Mouse (Mus musculus) forebrain, embryonic 12.5 days (tissue): ENCODE measurements around the gene Ehbp1. TPM values are rescaled to one million over a fixed set of nuclear protein-coding genes. Genes with fewer than 3 reads are reported as not detected.

ENCODE experiments used
- ATAC-seq: fragments of 200-750 bp; cut with Nextera tagmentation; 2 replicates; pipeline ENCODE4 v1.8.0; 2017; ENCODE audit warnings: moderate TSS enrichment; ENCODE audit not compliant: low FRiP score
- H3K27ac ChIP-seq: fragments of 300-500 bp; sonication (generic); 2 replicates; pipeline ENCODE4 v1.5.1; 2016; ENCODE audit warnings: mild to moderate bottlenecking
- H3K27me3 ChIP-seq: fragments of 300-500 bp; sonication (generic); 2 replicates; pipeline ENCODE4 v1.6.1; 2016; ENCODE audit warnings: mild to moderate bottlenecking
- H3K36me3 ChIP-seq: fragments of 300-500 bp; sonication (generic); replicated peaks from 2 replicates; pipeline ENCODE4 v1.6.1; 2016; ENCODE audit warnings: mild to moderate bottlenecking
- H3K4me1 ChIP-seq: fragments of 300-500 bp; sonication (generic); 2 replicates; pipeline ENCODE4 v1.6.1; 2016
- H3K4me2 ChIP-seq: fragments of 300-500 bp; sonication (generic); 2 replicates; pipeline ENCODE4 v1.6.1; 2016; ENCODE audit warnings: mild to moderate bottlenecking, moderate library complexity
- H3K4me3 ChIP-seq: fragments of 300-500 bp; sonication (generic); replicated peaks from 2 replicates; pipeline ENCODE4 v1.5.1; 2016; ENCODE audit warnings: mild to moderate bottlenecking
- H3K9ac ChIP-seq: fragments of 300-500 bp; sonication (generic); 2 replicates; pipeline ENCODE4 v1.6.1; 2016; ENCODE audit warnings: mild to moderate bottlenecking
- H3K9me3 ChIP-seq: fragments of 300-500 bp; sonication (generic); 2 replicates; pipeline ENCODE4 v1.6.1; 2016
- WGBS: fragments of 180-500 bp; shearing (Covaris S2); methylation state at CpG from one replicate; pipeline ENCODE4 v1.1.7; 2016; 5-methylcytosine and 5-hydroxymethylcytosine counted together
- polyA plus RNA-seq: library from polyadenylated mRNA; unstranded; fragments of >200 nt; fragmentation: Nextera tagmentation; extraction: Ambion mirVana; gene quantifications from 2 replicates; pipeline ENCODE4 v1.2.1, GENCODE M21; 2016

Gene Ehbp1
- polyA plus RNA-seq, result 18.0 and 19.3 TPM in 2 replicates

DNA sequence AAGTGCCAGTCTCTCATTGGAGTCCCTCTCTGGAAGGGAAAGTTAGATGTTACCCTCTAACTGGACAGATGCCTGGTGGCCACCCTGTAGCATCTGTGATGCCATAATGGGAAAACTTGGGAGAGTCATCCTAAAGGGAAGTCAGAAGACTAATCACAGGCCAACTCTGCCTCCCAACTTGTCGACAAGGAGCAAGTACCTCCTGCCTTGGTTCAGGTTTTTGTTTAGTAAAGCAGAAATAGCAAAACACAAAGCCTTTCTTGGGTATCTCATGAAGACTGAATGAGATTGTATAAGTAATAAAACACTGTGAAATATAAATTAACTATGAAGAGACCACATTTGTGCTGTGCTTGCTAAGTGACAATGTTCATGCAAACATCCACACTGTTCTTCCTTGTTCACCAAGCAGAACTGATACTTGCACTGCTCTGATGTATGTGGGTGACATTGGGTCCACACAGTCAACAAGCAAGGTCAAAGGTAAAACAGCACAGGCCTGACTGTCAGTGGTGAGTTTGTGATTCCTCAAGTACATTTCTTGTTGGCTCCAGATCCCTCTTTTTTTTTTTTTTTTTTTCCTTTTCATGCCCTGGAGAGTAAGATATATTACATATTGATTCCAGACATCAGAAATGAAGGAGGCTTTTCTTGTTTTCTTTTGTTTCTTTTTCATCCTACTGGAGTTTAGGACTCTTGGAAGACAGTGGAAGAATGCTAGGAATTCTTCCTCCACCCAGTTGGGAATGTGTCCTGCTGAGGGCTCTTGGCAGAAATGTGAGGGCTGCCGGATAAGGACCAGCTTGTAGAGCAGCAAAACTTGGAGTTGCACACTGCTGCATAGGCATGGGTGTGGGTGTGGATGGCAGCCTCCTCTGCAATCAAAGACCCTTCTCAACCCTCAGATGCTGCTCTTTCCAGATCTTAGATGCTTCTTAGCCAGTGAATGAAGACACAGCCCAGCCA lies at the start of gene Ehbp1:
TSS of gene Ehbp1 (minus strand) at position 51 of the 966 bp plus-strand sequence.
- 74% methylated on average over 2 of the region's 2 CpGs for WGBS
- no peak for ATAC-seq
- H3K36me3 ChIP-seq, result no peaks in the 10 kb centered on the region

DNA sequence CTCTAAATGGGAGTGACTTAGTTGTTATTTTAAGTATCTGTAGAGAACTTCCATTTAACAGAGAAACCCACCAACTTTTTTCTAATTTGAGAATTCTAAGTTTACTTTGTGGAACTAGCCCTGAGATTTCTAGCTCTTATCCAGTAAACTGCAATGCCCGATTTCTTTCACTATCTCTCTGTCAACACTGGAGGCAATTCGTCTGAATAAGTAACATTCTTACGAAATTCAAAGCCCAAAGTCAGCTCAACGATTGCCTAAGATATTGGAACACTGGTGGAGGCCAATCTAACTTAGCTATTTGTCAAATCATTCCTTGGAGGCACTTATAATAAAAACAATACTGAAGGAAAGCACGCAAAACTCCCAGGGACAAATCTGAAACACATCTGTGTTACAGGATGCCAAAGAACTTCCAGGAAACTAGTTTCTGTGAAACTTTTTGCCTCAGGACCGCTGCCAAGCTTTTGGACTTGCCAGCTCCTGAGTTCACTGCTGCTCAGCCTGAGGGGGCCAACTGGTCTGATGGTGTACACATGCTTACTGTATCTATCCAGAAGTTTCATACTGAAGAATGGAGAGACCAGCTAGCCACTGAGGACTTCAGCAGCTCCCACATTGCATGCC lies 45.5 kb upstream of the Ehbp1 start:
- Histone ChIP-seq H3K4me2 (no peak overlapping the region), H3K9ac (no peak overlapping the region), H3K27ac (no peak overlapping the region), H3K27me3 (no peaks in the 10 kb centered on the region), H3K4me3 (no peak overlapping the region), H3K4me1 (no peaks in the 10 kb centered on the region), H3K36me3 (no peaks in the 10 kb centered on the region), H3K9me3 (no peaks in the 10 kb centered on the region)
- WGBS, result 89% methylated on average over 6 of the region's 6 CpGs
- no peak for ATAC-seq

More for the DNA sequence above, at the start of gene Ehbp1:
- no peak within 1 kb of the TSS for H3K4me3 ChIP-seq
- no peaks in the 10 kb centered on the region for H3K9me3 ChIP-seq
- H3K9ac ChIP-seq, result no peak within 1 kb of the TSS
- H3K4me1 ChIP-seq, result peaks cover 10% of the 10 kb centered on the region
- no peak within 1 kb of the TSS for H3K27ac ChIP-seq
- H3K27me3 ChIP-seq, result 0 out of 2 replicates have a peak, but pooled peaks cover 3% of the 10 kb centered on the region
- no peak within 1 kb of the TSS for H3K4me2 ChIP-seq

DNA sequence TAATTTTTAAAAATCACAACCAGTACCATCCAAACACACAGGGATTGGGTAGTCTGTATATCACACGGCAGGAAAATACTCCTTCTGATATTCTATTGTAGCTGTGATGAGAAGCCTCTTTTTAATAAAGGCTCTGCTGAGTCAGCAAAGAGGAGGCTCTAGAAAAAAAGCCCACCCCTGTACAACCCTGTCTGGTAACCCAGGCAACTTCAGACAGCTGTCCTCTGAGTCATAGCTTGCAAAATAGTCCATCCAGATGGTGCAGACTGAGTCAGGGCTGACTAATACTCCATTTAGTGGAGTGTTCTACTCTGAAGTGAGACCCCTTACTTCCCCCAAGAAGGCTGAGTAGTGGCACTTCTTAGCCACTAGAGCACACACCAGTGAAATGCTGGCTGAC lies 41.4 kb upstream of the Ehbp1 start:
- Histone ChIP-seq H3K36me3 (no peaks in the 10 kb centered on the region), H3K4me3 (no peak overlapping the region), H3K4me2 (no peak overlapping the region), H3K9ac (no peak overlapping the region), H3K9me3 (no peaks in the 10 kb centered on the region), H3K27ac (no peak overlapping the region), H3K4me1 (no peaks in the 10 kb centered on the region), H3K27me3 (no peaks in the 10 kb centered on the region)
- 91% methylated on average over 1 of the region's 1 CpGs for WGBS
- ATAC-seq, result no peak

DNA sequence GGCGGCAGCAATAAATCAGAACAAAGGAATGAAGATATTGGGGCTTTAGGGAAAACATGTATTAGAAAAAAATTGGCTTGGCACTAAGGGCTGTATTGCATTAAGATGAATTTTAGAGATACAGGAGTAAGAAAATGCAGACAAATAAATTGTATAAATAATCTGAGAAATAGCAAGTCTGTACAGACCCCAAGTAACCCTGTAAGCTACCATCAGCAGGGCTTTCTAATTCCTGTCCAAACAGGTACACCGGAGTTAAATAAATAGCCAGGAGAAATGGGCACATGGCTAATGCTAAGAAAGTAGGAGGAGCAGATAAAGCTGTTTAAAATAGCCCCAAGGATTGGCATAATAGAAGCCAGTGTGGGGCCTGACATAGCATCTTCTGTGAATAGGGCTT lies 32.7 kb upstream of the Ehbp1 start:
- WGBS, result 83% methylated on average over 2 of the region's 2 CpGs
- no peaks in the 10 kb centered on the region for H3K27me3 ChIP-seq
- H3K9ac ChIP-seq, result no peak overlapping the region
- peaks cover 4% of the 10 kb centered on the region; the same call in 1 of the 2 replicates for H3K4me1 ChIP-seq
- H3K9me3 ChIP-seq, result no peaks in the 10 kb centered on the region
- no peaks in the 10 kb centered on the region for H3K36me3 ChIP-seq
- H3K4me3 ChIP-seq, result no peak overlapping the region
- no peak for ATAC-seq
- H3K4me2 ChIP-seq, result no peak overlapping the region
- H3K27ac ChIP-seq, result no peak overlapping the region

DNA sequence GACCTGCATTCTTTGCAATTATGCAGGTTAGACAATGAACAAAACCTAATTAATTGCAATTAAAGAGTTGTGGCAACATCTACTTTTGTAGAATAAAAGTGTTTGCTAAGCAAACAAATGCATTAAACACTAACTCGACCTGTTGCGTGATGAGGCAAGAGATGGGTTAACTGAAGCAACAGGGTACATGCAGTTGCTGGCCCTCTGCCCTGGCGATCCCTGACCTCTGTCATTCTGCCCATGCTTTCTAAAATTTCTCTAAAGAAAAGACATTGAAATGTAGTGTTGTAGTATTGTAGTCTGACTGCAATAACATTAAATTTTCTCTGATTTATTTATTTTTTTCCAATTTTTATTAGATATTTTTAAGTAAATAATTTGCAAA lies 31.2 kb upstream of the Ehbp1 start:
- Histone ChIP-seq H3K36me3 (no peaks in the 10 kb centered on the region), H3K4me1 (peaks cover 4% of the 10 kb centered on the region; the same call in 1 of the 2 replicates), H3K9ac (no peak overlapping the region), H3K9me3 (no peaks in the 10 kb centered on the region), H3K27me3 (no peaks in the 10 kb centered on the region), H3K4me3 (no peak overlapping the region), H3K27ac (no peak overlapping the region), H3K4me2 (no peak overlapping the region)
- WGBS, result 87% methylated on average over 3 of the region's 3 CpGs
- no peak for ATAC-seq

DNA sequence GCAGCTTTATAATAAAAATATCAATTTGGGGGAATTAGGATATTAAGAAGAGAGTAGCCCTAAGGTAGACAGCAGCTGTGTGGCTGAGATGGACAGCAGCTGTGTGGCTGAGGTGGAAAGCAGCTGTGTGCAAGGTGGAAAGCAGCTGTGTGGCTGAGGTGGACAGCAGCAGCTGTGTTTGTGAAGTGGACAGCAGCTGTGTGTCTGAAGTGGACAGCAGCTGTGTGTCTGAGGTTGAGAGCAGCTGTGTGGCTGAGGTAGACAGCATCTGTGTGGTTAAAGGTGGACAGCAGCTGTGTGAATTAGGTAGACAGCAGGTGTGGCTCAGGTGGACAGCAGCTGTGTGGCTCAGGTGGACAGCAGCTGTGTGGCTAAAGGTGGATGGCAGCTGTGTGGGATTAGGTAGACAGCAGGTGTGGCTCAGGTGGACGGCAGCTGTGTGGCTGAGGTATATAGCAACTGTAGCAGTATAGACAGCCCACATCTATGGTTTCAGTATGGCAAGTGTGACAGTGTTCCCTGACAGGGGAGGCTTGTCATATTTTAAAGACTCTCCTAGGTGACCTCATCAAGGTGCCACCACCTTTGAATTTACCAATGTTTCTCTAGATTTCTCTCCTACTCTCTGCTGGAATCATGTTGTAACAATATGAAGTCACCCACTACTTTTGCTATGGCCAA lies 30.7 kb upstream of the Ehbp1 start:
- H3K9me3 ChIP-seq, result no peaks in the 10 kb centered on the region
- H3K36me3 ChIP-seq, result no peaks in the 10 kb centered on the region
- H3K27me3 ChIP-seq, result no peaks in the 10 kb centered on the region
- no peak overlapping the region for H3K9ac ChIP-seq
- H3K4me1 ChIP-seq, result peaks cover 4% of the 10 kb centered on the region; the same call in 1 of the 2 replicates
- H3K4me3 ChIP-seq, result no peak overlapping the region
- H3K4me2 ChIP-seq, result no peak overlapping the region
- H3K27ac ChIP-seq, result no peak overlapping the region
- no peak for ATAC-seq
- WGBS, result 84% methylated on average over 1 of the region's 1 CpGs

DNA sequence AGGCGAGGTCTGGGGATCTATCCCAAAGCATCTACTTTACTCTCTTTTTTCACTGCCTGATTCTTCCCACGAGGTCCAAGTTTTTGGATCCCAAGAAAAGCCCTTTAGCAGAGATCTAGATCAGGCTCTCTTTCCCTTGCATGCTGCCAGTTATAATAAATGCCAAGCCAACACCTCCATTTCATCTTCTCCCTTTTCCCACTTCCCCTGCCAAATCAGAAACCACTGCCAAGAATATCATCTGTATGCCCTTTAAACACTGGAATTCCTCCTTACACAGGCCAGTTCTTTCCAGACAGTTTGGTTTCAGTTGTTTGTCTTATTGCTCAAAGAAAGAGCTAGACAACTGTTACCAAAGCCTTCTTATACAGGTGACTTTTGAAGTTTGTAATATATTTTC lies 27.7 kb upstream of the Ehbp1 start:
- Histone ChIP-seq H3K9me3 (no peaks in the 10 kb centered on the region), H3K4me1 (peaks cover under 1% of the 10 kb centered on the region; the same call in 1 of the 2 replicates), H3K27ac (no peak overlapping the region), H3K9ac (no peak overlapping the region), H3K4me3 (no peak overlapping the region), H3K4me2 (no peak overlapping the region), H3K36me3 (no peaks in the 10 kb centered on the region), H3K27me3 (no peaks in the 10 kb centered on the region)
- ATAC-seq, result no peak
- 77% methylated on average over 2 of the region's 2 CpGs for WGBS

DNA sequence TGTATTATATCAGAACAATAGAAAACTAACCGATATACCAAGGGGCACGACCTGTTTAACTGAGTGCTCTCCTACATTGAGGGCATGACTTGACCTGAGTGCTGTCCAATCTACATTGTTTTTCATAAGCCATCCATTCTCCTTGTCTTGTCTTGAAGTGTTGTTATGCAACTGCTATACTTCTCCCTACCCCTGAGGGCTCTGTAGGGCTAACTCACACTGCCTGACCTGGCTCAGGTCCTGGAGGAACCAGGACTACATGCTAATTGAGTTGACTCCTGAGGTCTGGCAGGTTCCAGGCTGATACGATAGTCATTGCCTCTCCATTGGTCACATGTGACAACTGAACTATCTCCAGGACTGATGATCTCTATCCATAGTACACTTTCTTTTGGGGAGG lies 26.5 kb upstream of the Ehbp1 start:
- ATAC-seq, result no peak

DNA sequence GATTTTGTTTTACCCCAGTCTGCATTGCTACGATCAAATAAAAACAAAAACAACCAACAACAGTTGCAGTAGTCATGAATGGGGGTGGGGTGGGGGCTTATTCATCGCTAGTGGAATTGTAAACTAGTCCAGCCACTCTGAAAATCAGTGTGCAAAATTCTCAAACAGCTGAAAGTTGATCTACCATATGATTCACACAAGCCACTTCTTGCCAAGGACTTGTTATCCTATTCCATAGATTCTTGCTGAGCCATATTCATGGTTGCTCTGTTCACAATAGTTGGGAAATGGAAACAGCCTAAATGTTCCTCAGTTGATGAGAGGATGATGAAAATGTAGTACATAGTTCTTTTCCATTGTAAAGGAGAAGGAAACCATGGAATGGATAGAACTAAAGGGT lies 24.4 kb upstream of the Ehbp1 start:
- Histone ChIP-seq H3K9ac (no peak overlapping the region), H3K27ac (no peak overlapping the region), H3K4me2 (no peak overlapping the region), H3K36me3 (no peaks in the 10 kb centered on the region), H3K27me3 (no peaks in the 10 kb centered on the region), H3K4me3 (no peak overlapping the region), H3K9me3 (no peaks in the 10 kb centered on the region), H3K4me1 (no peaks in the 10 kb centered on the region)
- WGBS, result 88% methylated on average over 2 of the region's 2 CpGs
- ATAC-seq, result no peak

More for the DNA sequence above, 26.5 kb upstream of the Ehbp1 start:
- Histone ChIP-seq H3K9me3 (no peaks in the 10 kb centered on the region), H3K27ac (no peak overlapping the region), H3K4me3 (no peak overlapping the region), H3K27me3 (no peaks in the 10 kb centered on the region), H3K4me1 (no peaks in the 10 kb centered on the region), H3K36me3 (no peaks in the 10 kb centered on the region), H3K4me2 (no peak overlapping the region), H3K9ac (no peak overlapping the region)
- 94% methylated on average over 3 of the region's 3 CpGs for WGBS

DNA sequence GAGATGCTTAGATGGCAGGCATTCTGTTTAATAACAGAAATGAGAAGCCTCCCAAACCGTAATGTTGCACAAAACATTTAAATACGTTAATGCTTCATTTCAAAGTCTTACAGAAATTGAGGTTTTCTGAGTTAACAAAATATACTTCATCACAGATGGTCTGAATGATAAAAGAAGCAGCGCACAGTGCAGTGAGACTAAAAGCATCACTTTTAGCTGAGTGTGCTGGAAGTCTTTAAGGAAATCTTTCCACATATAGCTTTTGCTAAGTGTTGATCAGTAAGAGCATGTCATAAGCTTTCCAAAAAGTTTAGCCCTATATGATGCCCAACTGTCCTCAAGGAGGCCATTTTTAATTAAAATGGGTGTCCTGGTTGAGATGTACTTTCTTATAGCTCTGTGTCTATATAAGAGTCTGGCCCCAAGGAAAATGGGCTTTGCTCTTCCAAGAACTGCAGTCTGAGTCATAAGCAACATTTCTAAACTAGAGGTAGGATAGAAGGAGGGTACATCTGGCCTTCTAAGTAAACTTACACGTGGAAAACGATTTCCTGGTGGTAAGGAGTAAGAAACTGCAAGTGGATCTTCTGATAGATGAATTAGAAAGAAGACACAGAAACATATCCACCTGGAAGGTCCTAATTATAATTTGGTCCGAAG lies 12.0 kb upstream of the Ehbp1 start:
- no peak overlapping the region for H3K27ac ChIP-seq
- no peak overlapping the region for H3K9ac ChIP-seq
- H3K4me1 ChIP-seq, result peaks cover 5% of the 10 kb centered on the region; the same call in 1 of the 2 replicates
- H3K4me2 ChIP-seq, result no peak overlapping the region
- WGBS, result 92% methylated on average over 6 of the region's 6 CpGs
- H3K9me3 ChIP-seq, result 0 out of 2 replicates have a peak, but pooled peaks cover 4% of the 10 kb centered on the region
- H3K27me3 ChIP-seq, result no peaks in the 10 kb centered on the region
- no peak overlapping the region for H3K4me3 ChIP-seq
- no peak for ATAC-seq
- no peaks in the 10 kb centered on the region for H3K36me3 ChIP-seq

DNA sequence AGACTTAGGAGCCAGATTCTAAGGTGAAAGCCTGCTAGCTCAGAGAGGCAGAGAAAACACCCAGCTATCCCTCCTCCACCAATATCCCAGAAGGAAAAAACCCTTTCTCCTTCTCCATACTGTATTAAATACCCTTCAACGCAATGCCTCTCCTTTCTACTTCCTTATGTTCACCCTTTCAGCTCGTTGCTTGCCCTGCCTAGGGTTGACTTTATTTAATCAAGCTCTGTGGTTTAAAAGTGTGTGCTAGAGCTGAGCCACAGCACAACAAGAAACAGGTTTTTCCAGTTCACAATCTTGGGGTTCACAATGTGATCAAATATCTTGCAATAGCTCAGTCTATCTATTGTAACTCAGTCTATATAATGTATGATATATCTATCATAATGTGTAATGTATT lies 7.9 kb upstream of the Ehbp1 start:
- Histone ChIP-seq H3K27ac (no peak overlapping the region), H3K4me2 (no peak overlapping the region), H3K9me3 (no peaks in the 10 kb centered on the region), H3K36me3 (no peaks in the 10 kb centered on the region), H3K27me3 (0 out of 2 replicates have a peak, but pooled peaks cover 3% of the 10 kb centered on the region), H3K4me3 (no peak overlapping the region), H3K4me1 (peaks cover 30% of the 10 kb centered on the region), H3K9ac (no peak overlapping the region)
- 77% methylated on average over 2 of the region's 2 CpGs for WGBS
- ATAC-seq, result no peak

DNA sequence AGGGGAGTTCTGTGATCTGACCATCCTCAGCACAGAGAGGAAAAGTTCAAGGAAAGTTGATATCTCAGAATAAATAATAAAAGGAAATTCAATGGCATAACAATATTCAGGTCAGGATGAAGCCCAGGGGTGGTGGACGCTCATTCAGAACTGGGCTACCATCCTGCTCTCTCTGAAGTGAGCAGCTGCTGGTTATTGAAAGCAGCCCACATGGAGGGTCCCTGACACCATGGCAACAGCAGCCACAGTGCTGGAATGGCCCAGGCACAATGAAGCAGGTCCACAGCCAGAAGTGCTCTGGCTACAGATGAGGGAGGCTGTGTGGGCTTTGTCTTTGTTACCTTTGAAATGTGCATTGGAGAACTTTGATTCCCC lies 6.4 kb upstream of the Ehbp1 start:
- H3K36me3 ChIP-seq, result no peaks in the 10 kb centered on the region
- H3K4me1 ChIP-seq, result peaks cover 30% of the 10 kb centered on the region
- peak overlapping the region; percentile 54 for H3K27ac ChIP-seq
- WGBS, result 0% methylated on average over 1 of the region's 1 CpGs
- 0 out of 2 replicates have a peak, but pooled peaks cover 3% of the 10 kb centered on the region for H3K27me3 ChIP-seq
- no peak overlapping the region for H3K9ac ChIP-seq
- H3K4me2 ChIP-seq, result peak overlapping the region; percentile 24
- no peak overlapping the region for H3K4me3 ChIP-seq
- ATAC-seq, result peak; percentile 97
- no peaks in the 10 kb centered on the region for H3K9me3 ChIP-seq
